Mouse (Mus musculus) midbrain, postnatal 0 days (tissue): ENCODE measurements around the gene Olfr1438-ps1. TPM values are rescaled to one million over a fixed set of nuclear protein-coding genes. Genes with fewer than 3 reads are reported as not detected.
A peak's percentile ranks its signal among the peaks of the same experiment; 100 is the strongest.
"Not testable (repeated sequence)": the region's sequence is repeated elsewhere in the genome, so short reads cannot be mapped to it uniquely, and the experiment has no call there.

Source experiments
- ATAC-seq: fragments of 200-750 bp; cut with Nextera tagmentation; 2 replicates; pipeline ENCODE4 v1.8.0; 2017; ENCODE audit warnings: moderate number of reproducible peaks, mild to moderate bottlenecking, moderate TSS enrichment, moderate library complexity; ENCODE audit not compliant: low FRiP score
- DNase-seq: peaks from one replicate; pipeline ENCODE4 v3.0.0-alpha.2; 2015; ENCODE audit warnings: low spot score
- H3K27ac ChIP-seq: fragments of 300-500 bp; sonication (generic); 2 replicates; pipeline ENCODE4 v1.5.1; 2014; ENCODE audit warnings: low read depth, mild to moderate bottlenecking, low read length, mixed read lengths
- H3K27me3 ChIP-seq: fragments of 300-500 bp; sonication (generic); 2 replicates; pipeline ENCODE4 v1.6.1; 2014; ENCODE audit warnings: low read length, control low read depth, mixed read lengths; ENCODE audit not compliant: insufficient read depth
- H3K36me3 ChIP-seq: fragments of 300-500 bp; sonication (generic); 2 replicates; pipeline ENCODE4 v1.6.1; 2014; ENCODE audit warnings: low read length, control low read depth, mixed read lengths; ENCODE audit not compliant: insufficient read depth
- H3K4me1 ChIP-seq: fragments of 300-500 bp; sonication (generic); 2 replicates; pipeline ENCODE4 v1.6.1; 2014; ENCODE audit warnings: mild to moderate bottlenecking, control low read depth, antibody characterized with exemption, low read length, mixed read lengths; ENCODE audit not compliant: insufficient read depth
- H3K4me2 ChIP-seq: fragments of 300-500 bp; sonication (generic); 2 replicates; pipeline ENCODE4 v1.6.1; 2014; ENCODE audit warnings: low read depth, mild to moderate bottlenecking, low read length, mixed read lengths; ENCODE audit not compliant: poor library complexity, severe bottlenecking
- H3K4me3 ChIP-seq: fragments of 300-500 bp; sonication (generic); 2 replicates; pipeline ENCODE4 v1.5.1; 2014; ENCODE audit warnings: low read depth, mild to moderate bottlenecking, low read length, moderate library complexity
- H3K9ac ChIP-seq: fragments of 300-500 bp; sonication (generic); replicated peaks from 2 replicates; pipeline ENCODE4 v1.6.1; 2014; ENCODE audit warnings: mild to moderate bottlenecking, low read length, moderate library complexity, mixed read lengths; ENCODE audit not compliant: poor library complexity, severe bottlenecking
- H3K9me3 ChIP-seq: fragments of 300-500 bp; sonication (generic); 2 replicates; pipeline ENCODE4 v1.6.1; 2016; ENCODE audit warnings: low read length, control low read depth
- CTCF ChIP-seq: IDR thresholded peaks from 2 replicates; pipeline ENCODE4 v1.5.1; 2016; ENCODE audit warnings: antibody characterized with exemption, mild to moderate bottlenecking
- WGBS: fragments of 180-500 bp; shearing (Covaris S2); extraction: QIAGEN DNeasy Blood & Tissue Kit; methylation state at CpG from one replicate; pipeline ENCODE4 v1.1.7; 2014; 5-methylcytosine and 5-hydroxymethylcytosine counted together
- polyA plus RNA-seq: library from polyadenylated mRNA; unstranded; fragments of >200 nt; fragmentation: Nextera tagmentation; extraction: Ambion mirVana; gene quantifications from 2 replicates; pipeline ENCODE4 v1.2.1, GENCODE M21; 2015
- total RNA-seq: library from RNA; depleted of rRNA; stranded (reverse); fragments of >200 nt; gene quantifications from 2 replicates; pipeline ENCODE4 v1.2.3, GENCODE M21; 2014; rRNA removed

Gene Olfr1438-ps1
- not detected in 2 replicates for total RNA-seq
- not detected in 2 replicates for polyA plus RNA-seq

DNA sequence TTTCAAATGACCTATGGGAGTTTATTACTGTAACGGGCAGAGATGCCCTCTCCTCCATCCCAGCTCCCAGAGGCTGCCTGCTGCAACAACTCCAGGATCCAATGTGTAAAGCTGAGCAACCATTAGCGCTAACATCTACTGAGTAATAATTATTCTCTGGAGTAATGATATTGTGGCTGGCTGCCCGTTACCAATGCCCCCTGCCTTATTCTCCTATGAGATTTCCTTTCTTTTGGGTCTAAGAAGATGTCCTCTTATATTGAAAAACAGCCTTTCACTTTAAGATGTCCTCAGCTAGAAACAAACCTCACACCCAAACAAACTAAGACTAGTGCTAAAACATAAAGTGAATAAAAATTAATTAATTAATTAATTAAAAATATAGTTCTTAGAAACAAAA is at the start of gene Olfr1438-ps1:
Gene Olfr1438-ps1 (minus strand): TSS at position 101 of the 400 bp plus-strand sequence.
- no peak for TF ChIP-seq CTCF
- no peak within 1 kb of the TSS for H3K9ac ChIP-seq
- H3K36me3 ChIP-seq, result no peaks in the 10 kb centered on the region
- no peaks in the 10 kb centered on the region for H3K4me1 ChIP-seq
- no peak within 1 kb of the TSS for H3K4me3 ChIP-seq
- 85% methylated on average over 3 of the region's 3 CpGs for WGBS
- DNase-seq, result no peak
- no peak for ATAC-seq
- no peak within 1 kb of the TSS for H3K4me2 ChIP-seq
- no peak within 1 kb of the TSS for H3K27ac ChIP-seq
- H3K27me3 ChIP-seq, result no peaks in the 10 kb centered on the region
- no peaks in the 10 kb centered on the region for H3K9me3 ChIP-seq

- Histone ChIP-seq H3K4me2 (no peak overlapping the region), H3K27ac (no peak overlapping the region), H3K36me3 (no peaks in the 10 kb centered on the region), H3K9ac (no peak overlapping the region), H3K27me3 (no peaks in the 10 kb centered on the region), H3K4me3 (no peak overlapping the region), H3K4me1 (no peaks in the 10 kb centered on the region), H3K9me3 (no peaks in the 10 kb centered on the region)
- no peak for TF ChIP-seq CTCF
- peak; percentile 17 for DNase-seq
- 67% methylated on average over 2 of the region's 2 CpGs for WGBS
- no peak for ATAC-seq
Measured at GRCm38 (mm10) chr19:12374465-12375025, 38.8 kb upstream of the Olfr1438-ps1 start.

DNA sequence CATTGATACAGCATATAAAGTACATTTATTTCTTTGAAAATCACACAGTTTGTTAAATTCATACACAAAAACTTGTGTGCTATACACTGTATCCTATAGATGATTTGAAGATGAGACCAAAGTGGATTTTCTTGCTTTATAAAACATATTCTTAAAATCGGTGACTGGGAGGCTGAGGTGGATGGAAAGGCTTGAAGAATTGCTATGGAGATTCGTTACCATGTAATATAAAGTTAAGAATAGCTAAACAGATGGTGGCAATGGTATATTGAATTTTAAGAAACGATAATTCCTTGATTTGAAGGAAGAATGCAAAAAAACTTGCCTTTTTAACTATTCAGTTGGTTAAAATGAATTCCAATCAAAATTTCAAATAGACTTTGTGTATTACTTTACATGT is 37.3 kb upstream of the Olfr1438-ps1 start:
- H3K4me2 ChIP-seq, result no peak overlapping the region
- no peaks in the 10 kb centered on the region for H3K27me3 ChIP-seq
- no peak overlapping the region for H3K9ac ChIP-seq
- H3K27ac ChIP-seq, result no peak overlapping the region
- H3K9me3 ChIP-seq, result no peaks in the 10 kb centered on the region
- no peak for ATAC-seq
- H3K4me3 ChIP-seq, result no peak overlapping the region
- no peak for DNase-seq
- no peaks in the 10 kb centered on the region for H3K36me3 ChIP-seq
- no peak for TF ChIP-seq CTCF
- WGBS, result 80% methylated on average over 3 of the region's 3 CpGs
- H3K4me1 ChIP-seq, result no peaks in the 10 kb centered on the region

GRCm38 (mm10) chr19:12325001-12325400 is 10.7 kb downstream of the Olfr1438-ps1 start, which contains the start of gene Olfr1437:
TSS of gene Olfr1437 (minus strand) at chr19:12325101.
- H3K36me3 ChIP-seq, result no peaks in the 10 kb centered on the region
- no peaks in the 10 kb centered on the region for H3K27me3 ChIP-seq
- H3K27ac ChIP-seq, result no peak within 1 kb of the TSS
- H3K4me3 ChIP-seq, result no peak within 1 kb of the TSS
- H3K9me3 ChIP-seq, result no peaks in the 10 kb centered on the region
- TF ChIP-seq CTCF, result no peak
- no peak within 1 kb of the TSS for H3K4me2 ChIP-seq
- WGBS, result 79% methylated on average over 2 of the region's 2 CpGs
- H3K9ac ChIP-seq, result no peak within 1 kb of the TSS
- ATAC-seq, result no peak
- DNase-seq, result no peak
- no peaks in the 10 kb centered on the region for H3K4me1 ChIP-seq

GRCm38 (mm10) chr19:12299030-12299429 is 36.7 kb downstream of the Olfr1438-ps1 start, which contains the start of gene Olfr1436:
TSS of gene Olfr1436 (minus strand) at chr19:12299130.
- not testable (repeated sequence) for H3K4me3 ChIP-seq, H3K27me3 ChIP-seq, H3K4me1 ChIP-seq, H3K9ac ChIP-seq, ATAC-seq, DNase-seq, H3K27ac ChIP-seq, H3K9me3 ChIP-seq, H3K4me2 ChIP-seq, H3K36me3 ChIP-seq
- 82% methylated on average over 1 of the region's 1 CpGs for WGBS

DNA sequence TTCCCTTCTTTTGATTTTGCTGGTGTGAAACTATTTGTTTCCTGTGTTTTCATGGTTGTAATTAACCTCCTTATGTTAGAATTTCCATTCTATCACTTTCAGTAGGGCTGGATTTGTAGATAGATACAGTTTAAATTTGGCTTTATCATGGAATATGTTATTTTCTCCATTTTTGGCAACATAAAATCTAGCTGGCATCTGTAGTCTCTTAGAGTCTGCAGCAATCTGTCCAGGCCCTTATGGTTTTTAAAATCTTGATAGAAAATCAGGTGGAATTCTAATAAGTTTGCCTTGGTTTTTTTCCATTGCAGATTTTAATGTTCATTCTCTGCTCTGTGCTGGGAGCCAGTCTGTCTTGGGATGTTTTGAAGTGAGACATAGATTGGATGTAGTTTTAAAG is 42.7 kb downstream of the Olfr1438-ps1 start:
- Histone ChIP-seq H3K27me3 (no peaks in the 10 kb centered on the region), H3K4me2 (no peak overlapping the region), H3K36me3 (no peaks in the 10 kb centered on the region), H3K9me3 (no peaks in the 10 kb centered on the region), H3K4me3 (no peak overlapping the region), H3K9ac (no peak overlapping the region), H3K4me1 (no peaks in the 10 kb centered on the region), H3K27ac (no peak overlapping the region)
- DNase-seq (no peak), ATAC-seq (no peak)
- no peak for TF ChIP-seq CTCF
